Mouse (Mus musculus): ENCODE results near the gene Aqp1.

DNA sequence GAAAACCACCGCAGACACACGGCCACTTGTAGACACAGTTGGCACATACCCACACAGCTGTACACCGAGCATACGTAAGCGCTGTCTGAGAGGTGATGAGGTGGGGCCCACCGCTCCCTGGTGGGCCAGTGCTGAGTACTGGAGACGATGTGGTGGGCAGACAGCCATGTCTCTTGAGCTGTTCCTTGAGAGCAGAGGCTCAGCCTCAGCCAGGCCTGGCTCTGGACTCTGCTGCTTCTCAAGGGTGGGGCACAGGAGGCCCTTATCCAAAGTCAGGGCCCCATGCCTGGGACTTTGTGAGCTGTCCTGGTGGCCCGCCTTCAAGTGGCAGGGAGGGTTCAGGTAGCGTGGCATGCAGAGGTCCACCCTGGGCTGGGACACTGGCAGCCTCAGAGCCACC is 6.1 kb downstream of the Aqp1 start:
- TF ChIP-seq POLR2A (IDR thresholded peaks at IDR 0.05; ENCODE audit: low read depth, low read length) (no peak), CTCF (IDR thresholded peaks at IDR 0.05; ENCODE audit: extremely low read depth, insufficient read depth, insufficient read length, insufficient replicate concordance) (no peak)
